Mouse (Mus musculus): ENCODE data around the gene Phkg2.
A peak's percentile ranks its signal among the peaks of the same experiment; 100 is the strongest.

Gene Phkg2

GRCm38 (mm10) chr7:127572895-127573471 lies at the start of gene Phkg2:
TSS of gene Phkg2 (plus strand) at chr7:127573340.
- peak; percentile 98 for DNase-seq (ENCODE audit: low spot score)

GRCm38 (mm10) chr7:127541671-127542070 lies 31.5 kb upstream of the Phkg2 start:
- DNase-seq (ENCODE audit: low spot score) = no peak

- peak; percentile 23 for DNase-seq (ENCODE audit: low spot score)
Measured at GRCm38 (mm10) chr7:127549116-127549835, 23.9 kb upstream of the Phkg2 start.

- no peak for DNase-seq (ENCODE audit: low spot score)
Measured at GRCm38 (mm10) chr7:127551558-127551957, 21.6 kb upstream of the Phkg2 start.

- DNase-seq (ENCODE audit: low spot score) = no peak
Measured at GRCm38 (mm10) chr7:127560580-127560979, 12.6 kb upstream of the Phkg2 start.

GRCm38 (mm10) chr7:127561340-127561858 lies 11.7 kb upstream of the Phkg2 start, which contains the start of gene Tmem265:
TSS of gene Tmem265 (plus strand) at chr7:127561390.
- no peak for DNase-seq (ENCODE audit: low spot score)

GRCm38 (mm10) chr7:127564381-127565150 lies 8.6 kb upstream of the Phkg2 start:
- DNase-seq (ENCODE audit: low spot score) = peak; percentile 71

GRCm38 (mm10) chr7:127573503-127574008 lies 416 bp downstream of the Phkg2 start:
- DNase-seq (ENCODE audit: low spot score) = peak; percentile 21

GRCm38 (mm10) chr7:127574115-127574514 lies 975 bp downstream of the Phkg2 start:
- DNase-seq (ENCODE audit: low spot score) = no peak

GRCm38 (mm10) chr7:127583260-127583659 lies 10.1 kb downstream of the Phkg2 start:
- no peak for DNase-seq (ENCODE audit: low spot score)

GRCm38 (mm10) chr7:127585031-127585430 lies 11.9 kb downstream of the Phkg2 start:
- no peak for DNase-seq (ENCODE audit: low spot score)

- no peak for DNase-seq (ENCODE audit: low spot score)
Measured at GRCm38 (mm10) chr7:127586149-127586548, 13.0 kb downstream of the Phkg2 start.

GRCm38 (mm10) chr7:127587196-127587595 lies 14.1 kb downstream of the Phkg2 start:
- DNase-seq (ENCODE audit: low spot score) = peak; percentile 15

- peak; percentile 98 for DNase-seq (ENCODE audit: low spot score)
Measured at GRCm38 (mm10) chr7:127588011-127588871, 15.1 kb downstream of the Phkg2 start, which contains the start of the genes Ccdc189 and Rnf40. TSS of gene Ccdc189 (minus strand) at chr7:127588595. TSS of gene Rnf40 (plus strand) at chr7:127588767.

GRCm38 (mm10) chr7:127588901-127589300 lies 15.8 kb downstream of the Phkg2 start:
- DNase-seq (ENCODE audit: low spot score) = no peak

GRCm38 (mm10) chr7:127589637-127590036 lies 16.5 kb downstream of the Phkg2 start:
- DNase-seq (ENCODE audit: low spot score) = no peak

GRCm38 (mm10) chr7:127591108-127591507 lies 18.0 kb downstream of the Phkg2 start:
- DNase-seq (ENCODE audit: low spot score) = no peak

- no peak for DNase-seq (ENCODE audit: low spot score)
Measured at GRCm38 (mm10) chr7:127592575-127592974, 19.4 kb downstream of the Phkg2 start.

GRCm38 (mm10) chr7:127596747-127597146 lies 23.6 kb downstream of the Phkg2 start:
- no peak for DNase-seq (ENCODE audit: low spot score)

GRCm38 (mm10) chr7:127600612-127601011 lies 27.5 kb downstream of the Phkg2 start:
- DNase-seq (ENCODE audit: low spot score) = no peak

GRCm38 (mm10) chr7:127601735-127602134 lies 28.6 kb downstream of the Phkg2 start:
- DNase-seq (ENCODE audit: low spot score) = no peak

Data from MN1 (cell line).